Mouse (Mus musculus) bone marrow macrophage, adult 2 months (primary cell): ENCODE measurements at regions not wholly inside any gene's neighbourhood (a gene's known extent, or its start where the extent isn't known, plus 50 kb on each side); places are given as distances from the start of the nearest gene placed in this dataset.

Experiments used
- CTCF ChIP-seq: IDR thresholded peaks from 2 replicates; pipeline ENCODE4 v1.5.1; 2012; ENCODE audit warnings: low read depth, mild to moderate bottlenecking, low read length, moderate library complexity
- POLR2A ChIP-seq: IDR thresholded peaks from 2 replicates; pipeline ENCODE4 v1.6.1; 2012; ENCODE audit warnings: mild to moderate bottlenecking, low read depth, low read length, borderline replicate concordance

- TF ChIP-seq CTCF = no peak
- TF ChIP-seq POLR2A = no peak
Measured at GRCm38 (mm10) chr12:64137997-64138396, 336.5 kb downstream of the Fscb start.
